Mouse (Mus musculus): ENCODE measurements around the gene Rpl9-ps6.
"Not testable (repeated sequence)": the region's sequence is repeated elsewhere in the genome, so short reads cannot be mapped to it uniquely, and the experiment has no call there.

The Rpl9-ps6 gene

DNA sequence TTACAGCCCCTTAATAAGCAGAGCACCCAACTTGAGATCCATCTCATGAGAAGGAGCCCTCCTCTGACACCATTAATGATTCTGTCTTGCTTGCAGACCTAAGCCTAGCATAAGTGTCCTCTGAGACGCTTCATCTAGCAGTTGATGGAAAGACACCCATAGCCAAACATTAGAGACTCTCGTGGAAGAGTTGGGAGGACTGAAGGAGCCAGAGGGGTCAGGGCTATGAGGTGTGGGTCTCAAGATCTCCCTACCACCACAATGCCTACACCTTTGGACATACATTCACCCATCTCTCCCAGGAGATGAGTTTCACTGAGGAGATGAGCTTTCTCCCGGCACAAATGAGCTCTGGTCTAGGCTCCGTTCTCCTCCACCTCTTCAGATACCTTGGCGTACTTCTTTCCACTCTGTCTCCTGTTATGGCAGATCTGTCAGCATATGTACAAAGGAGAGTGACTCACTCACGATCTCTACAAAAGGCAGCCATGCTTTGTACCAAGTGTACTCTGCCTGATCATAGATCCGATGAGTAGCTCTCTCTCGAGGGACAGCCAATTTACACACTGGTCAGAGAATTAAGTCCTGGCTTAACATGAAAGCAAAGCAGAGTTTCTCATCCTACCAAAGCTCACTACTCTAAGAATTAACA lies 14.5 kb upstream of the Rpl9-ps6 start:
- DNase-seq, result no peak

DNA sequence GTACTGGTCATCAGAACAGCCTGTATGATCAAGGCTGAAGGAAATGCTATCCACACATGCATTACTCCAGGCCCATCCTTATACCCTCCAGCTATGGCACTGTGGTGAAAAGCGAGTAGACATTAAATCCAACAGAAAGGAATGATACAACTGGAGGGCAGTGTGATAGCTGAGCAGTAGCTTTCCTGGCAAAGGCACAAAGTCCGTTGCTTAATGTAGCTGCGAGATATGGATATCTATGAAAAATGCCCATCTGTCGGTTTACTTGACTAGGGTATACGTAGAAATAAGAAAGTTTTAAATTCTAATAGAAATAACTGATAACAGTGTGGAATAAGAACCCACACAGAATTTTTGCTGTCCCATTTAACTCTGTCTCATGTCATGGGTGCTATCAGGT lies 13.9 kb upstream of the Rpl9-ps6 start:
- DNase-seq, result no peak

- DNase-seq, result no peak
Measured at GRCm38 (mm10) chr19:32476712-32477052, 10.3 kb upstream of the Rpl9-ps6 start.

DNA sequence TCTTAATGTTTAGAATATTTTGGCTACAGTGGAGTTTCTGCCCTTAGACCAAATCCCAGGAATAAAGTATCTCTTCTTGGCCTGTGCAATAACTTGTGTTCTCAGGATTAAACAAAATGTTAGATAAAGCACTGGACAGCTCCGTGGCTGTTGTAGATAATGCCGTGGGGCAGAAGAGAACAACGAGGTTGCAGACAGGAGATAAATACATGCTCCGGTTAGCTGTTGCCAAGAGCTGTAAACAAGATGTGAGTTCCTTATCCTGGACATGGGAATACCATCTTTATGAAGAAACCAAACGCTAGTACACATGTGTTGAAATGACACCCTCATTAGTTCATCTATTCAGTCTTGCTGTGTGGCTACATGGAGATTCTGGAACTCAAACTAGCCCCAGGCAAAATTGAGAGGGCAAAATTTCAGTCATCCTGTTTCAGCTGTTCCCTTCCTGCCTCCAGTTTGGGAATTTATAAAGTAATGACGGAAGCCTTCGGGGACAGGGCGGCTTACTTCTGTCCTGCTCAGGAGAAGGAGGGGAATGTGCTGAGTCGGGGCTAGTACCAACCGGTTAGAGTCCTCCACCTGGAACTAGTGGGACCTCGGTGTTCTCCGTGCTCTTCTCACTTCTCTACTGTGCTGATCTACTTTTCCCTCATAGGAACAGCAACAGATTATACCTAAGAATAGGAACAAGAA lies 9.8 kb upstream of the Rpl9-ps6 start:
- DNase-seq, result no peak

- DNase-seq, result no peak
Measured at GRCm38 (mm10) chr19:32470570-32471263, 4.3 kb upstream of the Rpl9-ps6 start.

DNA sequence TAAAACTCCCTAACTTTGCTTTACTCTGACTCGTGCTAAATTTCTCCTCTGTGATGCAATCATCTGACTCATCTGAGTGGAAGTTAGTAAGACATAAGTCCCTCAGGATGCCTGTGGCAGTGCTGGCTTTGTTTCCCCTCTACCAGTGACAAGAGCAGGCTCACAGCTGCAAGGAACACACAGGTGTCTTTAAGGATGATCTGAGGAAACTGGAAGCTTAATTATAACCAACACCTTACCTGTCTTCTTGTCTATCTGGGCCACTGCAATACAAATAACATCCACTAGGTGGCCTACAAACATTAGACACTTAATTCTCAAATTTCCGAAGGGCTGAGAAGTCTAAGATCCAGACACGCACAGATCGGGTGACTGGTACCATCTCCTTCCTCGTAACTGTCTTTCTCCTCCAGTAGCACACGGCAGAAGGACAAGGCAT lies 3.7 kb upstream of the Rpl9-ps6 start:
- peak in 1 of 2 experiments; percentile 11 for DNase-seq

DNA sequence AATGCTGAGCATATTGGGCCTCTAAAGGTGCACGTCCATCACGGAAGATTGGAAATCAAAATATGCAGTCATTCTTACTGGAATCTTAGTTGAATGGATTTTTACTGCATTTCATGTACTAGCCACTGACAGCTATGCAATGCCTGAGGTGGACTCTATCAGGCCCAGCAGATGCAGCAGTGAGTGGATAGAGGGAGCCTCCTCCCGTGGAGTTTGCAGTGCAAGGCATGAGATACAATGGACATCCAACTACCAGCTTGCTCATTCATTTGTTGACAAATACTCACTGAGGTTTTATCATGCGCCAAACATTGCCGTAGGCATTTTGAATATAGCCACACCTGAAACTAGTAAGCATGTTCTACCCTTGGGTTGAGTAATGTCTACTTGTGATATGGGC lies 947 bp upstream of the Rpl9-ps6 start:
- DNase-seq, result no peak

DNA sequence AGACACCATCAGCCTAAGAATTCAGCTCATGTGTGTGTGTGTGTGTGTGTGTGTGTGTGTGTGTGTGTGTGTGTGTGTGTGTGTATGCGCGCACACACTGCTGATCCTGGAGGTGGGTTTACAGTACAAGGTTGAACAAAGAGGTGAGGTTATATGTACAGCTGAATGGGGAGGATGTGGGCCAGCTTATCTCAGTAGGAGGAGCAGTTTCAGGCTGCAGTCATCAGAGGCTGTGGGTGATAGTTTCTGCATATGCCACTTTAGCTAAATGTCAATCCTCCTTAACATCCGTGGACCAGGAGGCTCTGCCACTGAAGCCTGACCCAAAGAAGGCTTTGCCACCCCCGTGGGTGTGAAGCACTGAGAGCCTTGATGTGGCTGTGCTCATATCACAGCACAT lies 1.1 kb downstream of the Rpl9-ps6 start:
- peak; percentile 24 to 57 for DNase-seq

- no peak for DNase-seq
Measured at GRCm38 (mm10) chr19:32463037-32463436, 3.3 kb downstream of the Rpl9-ps6 start.

DNA sequence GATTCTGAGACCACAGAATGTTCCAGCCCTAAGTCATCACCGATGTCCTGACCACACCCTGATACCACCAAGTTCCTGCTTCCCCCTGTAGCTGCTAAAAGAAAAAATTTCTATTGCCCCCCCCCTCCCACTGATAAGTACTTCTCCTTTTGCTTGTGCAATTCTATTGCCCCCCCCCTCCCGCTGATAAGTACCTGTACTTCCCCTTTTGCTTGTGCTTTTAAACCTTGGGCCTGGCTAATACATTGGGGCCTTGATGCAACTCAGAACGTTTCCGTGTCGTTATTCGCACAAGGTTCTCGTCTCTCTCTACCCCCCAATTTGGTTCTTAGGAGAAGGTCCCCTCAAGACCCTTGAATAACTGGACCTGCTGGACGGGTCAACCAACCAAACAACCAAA lies 8.7 kb downstream of the Rpl9-ps6 start:
- DNase-seq, result not testable (repeated sequence)

DNA sequence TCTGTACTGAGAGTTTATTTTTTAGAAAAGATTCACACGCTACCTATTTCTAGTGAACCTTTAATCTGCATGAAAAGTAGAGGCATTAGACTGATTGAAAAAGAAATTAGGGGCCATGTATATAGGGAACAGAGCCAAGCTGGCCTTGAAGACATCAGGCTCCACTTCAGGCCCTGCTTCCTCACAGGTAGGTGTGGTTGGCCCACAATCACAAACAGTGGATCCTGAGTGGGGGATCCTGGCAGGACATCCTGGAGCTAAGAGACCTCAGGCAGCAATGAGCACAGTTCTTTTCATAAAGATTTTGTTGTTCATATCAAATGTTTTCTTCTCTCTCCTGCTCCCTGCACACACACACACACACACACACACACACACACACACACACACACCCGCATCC lies 9.6 kb downstream of the Rpl9-ps6 start:
- no peak for DNase-seq

DNA sequence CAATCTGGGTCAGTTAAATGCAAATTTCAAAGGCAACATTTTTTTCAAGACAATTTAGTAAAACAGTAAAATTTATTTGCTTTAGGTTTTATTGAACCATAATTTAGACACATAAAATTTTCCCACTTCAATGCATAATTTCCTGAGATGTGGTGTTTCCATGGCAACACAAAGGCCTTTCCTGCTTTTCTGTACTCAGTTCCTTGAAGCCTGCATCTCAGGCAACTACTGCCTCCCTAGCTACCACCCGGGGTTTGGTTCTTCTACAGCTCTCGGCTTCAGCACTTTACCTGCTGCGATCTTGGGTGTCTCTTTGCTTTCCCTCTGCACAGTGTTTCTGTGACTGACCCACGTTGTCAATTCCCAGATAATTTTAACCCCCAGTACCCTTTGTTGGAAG lies 14.1 kb downstream of the Rpl9-ps6 start:
- no peak for DNase-seq

DNA sequence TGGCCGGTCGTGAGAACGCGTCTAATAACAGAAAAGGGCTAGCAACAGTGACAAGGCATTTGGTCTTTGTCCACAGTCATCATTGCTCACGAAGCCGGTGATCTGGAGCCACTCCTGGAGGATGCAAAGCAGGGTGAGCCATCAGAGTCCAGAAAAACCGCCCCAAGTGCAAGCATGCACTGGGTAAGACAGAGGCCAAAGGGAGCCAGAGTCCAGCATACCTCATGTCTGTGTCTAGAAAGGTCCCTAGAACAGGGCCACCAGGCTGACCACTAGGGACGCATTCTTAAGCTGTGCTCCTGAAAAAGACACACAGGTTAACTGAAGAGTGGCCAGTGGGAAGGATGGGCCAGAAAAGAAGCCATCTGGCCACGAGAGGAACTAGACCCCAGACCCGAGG lies 17.4 kb downstream of the Rpl9-ps6 start:
- DNase-seq, result no peak

- DNase-seq, result peak; percentile 26 to 29
Measured at GRCm38 (mm10) chr19:32441568-32441967, 24.8 kb downstream of the Rpl9-ps6 start.

DNA sequence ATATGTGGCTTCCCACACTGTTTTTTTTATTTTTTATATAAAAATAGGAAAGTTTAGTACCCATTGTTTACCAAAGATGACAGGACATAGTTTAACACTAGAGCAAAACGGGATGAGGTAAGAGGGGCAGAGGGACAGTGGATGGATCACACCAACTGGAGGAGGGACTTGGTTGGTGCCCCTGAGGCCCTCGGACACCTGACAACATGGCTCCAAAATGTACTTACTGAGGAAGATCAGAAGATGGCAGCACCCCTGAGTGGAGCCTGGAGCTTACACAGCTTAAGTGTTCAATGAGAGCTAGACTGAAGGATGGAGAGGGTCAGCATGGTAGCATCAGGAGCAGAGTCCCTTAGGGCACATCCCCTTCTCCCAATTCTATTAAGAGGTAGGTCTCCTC lies 27.0 kb downstream of the Rpl9-ps6 start:
- DNase-seq, result no peak

GRCm38 (mm10) chr19:32425856-32426255 lies 40.5 kb downstream of the Rpl9-ps6 start:
- DNase-seq, result no peak

GRCm38 (mm10) chr19:32424706-32425105 lies 41.7 kb downstream of the Rpl9-ps6 start:
- DNase-seq, result no peak

- DNase-seq, result no peak
Measured at GRCm38 (mm10) chr19:32419069-32419468, 47.3 kb downstream of the Rpl9-ps6 start.

DNA sequence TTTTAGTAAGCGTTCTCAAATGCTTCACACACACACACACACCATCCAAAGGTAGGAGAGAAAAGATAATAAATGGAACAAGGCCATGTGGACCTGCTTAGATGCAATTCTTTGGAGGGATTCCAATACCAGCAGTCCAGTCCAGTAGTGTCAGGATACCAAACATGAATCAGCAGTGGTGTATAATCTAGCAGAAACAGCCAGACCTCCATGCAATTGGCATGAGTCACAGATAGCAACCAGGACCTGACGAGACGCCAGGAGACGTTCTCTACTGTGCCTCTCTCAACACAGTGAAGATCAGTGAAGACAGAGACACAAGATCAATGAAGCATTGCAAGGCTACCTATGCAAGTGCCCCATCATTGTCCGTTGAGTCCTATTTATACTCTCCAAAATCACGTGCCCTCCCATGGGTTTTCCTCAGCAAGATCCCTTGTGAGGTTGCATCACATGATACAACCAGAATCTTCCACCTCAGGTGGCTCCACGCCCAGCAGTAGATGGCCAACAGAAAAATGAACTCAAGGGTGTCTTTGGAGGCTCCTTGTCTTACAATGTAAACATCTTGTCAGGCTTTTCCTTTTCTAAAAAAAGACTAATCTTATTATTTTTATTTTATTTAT lies 49.6 kb downstream of the Rpl9-ps6 start:
- DNase-seq, result no peak
